Mouse (Mus musculus) bone marrow macrophage, adult 2 months (primary cell): Measurements from ENCODE around the gene Negr1.

Experiments
- CTCF ChIP-seq: IDR thresholded peaks from 2 replicates; pipeline ENCODE4 v1.5.1; 2012; ENCODE audit warnings: low read depth, mild to moderate bottlenecking, low read length, moderate library complexity
- POLR2A ChIP-seq: IDR thresholded peaks from 2 replicates; pipeline ENCODE4 v1.6.1; 2012; ENCODE audit warnings: mild to moderate bottlenecking, low read depth, low read length, borderline replicate concordance

DNA sequence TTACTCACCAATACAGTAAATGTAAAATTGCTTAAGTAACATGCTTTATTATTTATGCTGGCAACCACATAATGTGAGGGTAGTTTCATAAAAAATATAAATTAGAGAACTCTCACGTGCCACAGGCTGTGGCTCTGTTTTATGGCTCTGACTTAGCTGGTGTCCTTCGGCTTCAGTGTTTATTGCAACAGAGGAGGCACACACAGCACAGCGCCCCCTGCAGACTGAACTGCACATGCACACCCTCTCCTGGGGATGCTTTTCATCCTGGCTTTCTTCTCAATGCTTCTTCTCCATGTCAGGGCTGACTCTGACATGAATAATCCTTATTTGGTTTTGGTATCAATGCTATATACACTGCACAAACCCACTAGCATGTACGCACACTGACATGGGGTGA, 707.1 kb downstream of the Negr1 start:
- TF ChIP-seq POLR2A (no peak), CTCF (no peak)
